Mouse (Mus musculus) brain, adult 2 months (tissue): ENCODE measurements around the gene Nol4l.
A peak's percentile ranks its signal among the peaks of the same experiment; 100 is the strongest.

Source experiments
- DNase-seq: peaks from one replicate; pipeline ENCODE4 v3.0.0; 2011; ENCODE audit warnings: low read depth, low spot score

The Nol4l gene

GRCm38 (mm10) chr2:153444254-153445136 lies 85.3 kb downstream of the Nol4l start:
- DNase-seq = peak; percentile 73

DNA sequence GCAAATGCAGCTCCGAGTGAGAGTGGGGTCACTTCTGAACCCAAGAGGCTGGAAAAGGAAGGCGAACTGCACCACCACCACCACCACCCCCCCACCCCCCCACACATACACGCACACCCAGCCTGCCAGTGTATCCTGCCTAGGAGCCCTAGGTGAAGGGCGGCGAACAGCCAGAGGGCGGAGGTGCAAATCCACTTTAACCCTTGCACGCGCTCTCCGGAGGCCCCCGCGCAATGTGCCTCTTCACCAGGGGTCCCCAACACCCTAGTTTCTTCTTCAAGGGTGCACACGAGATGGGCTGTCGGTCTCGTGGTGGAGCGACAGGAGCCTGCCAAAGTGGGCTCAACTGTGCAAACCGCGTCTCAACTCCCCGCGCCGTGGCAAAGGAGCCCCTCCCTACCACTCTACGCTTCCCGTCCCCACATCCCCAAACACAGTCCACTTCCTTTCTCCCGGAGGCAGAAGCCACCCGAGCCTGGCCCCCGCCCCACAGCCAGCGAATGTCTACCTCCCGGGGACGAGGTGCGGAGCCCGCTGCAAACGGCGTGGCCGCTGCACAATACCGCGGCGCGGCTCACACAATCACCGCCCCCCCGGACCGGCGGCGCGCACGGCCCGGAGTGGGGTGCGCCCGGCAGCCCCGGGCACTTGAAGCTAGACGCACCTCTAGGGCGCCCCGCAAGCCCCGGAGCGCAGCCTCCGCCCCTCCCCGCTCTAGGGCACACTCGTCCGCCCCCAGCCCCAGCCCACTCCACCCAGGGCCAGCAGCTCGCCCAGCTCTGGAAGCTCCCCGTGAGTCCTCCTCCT lies 86.1 kb downstream of the Nol4l start:
- DNase-seq = no peak

DNA sequence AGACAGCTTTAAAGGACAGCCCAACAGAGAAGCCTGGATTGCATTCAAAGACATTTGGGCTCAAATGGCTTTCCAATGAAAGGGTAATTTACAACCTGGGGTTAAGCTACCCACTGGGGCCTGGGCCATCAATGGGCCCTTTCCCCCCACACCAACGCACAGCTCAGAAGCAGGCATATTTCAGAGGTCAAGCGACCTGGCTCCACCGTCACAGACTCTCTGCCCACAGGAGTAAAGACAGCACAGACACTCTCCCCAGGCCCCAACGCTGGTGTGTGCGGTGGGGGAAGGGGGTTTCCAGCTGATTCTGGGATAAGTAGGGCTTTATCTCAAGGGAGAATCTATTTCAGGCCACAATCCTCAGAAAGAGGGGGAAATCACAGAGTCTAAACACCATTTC lies 87.1 kb downstream of the Nol4l start:
- DNase-seq = no peak

DNA sequence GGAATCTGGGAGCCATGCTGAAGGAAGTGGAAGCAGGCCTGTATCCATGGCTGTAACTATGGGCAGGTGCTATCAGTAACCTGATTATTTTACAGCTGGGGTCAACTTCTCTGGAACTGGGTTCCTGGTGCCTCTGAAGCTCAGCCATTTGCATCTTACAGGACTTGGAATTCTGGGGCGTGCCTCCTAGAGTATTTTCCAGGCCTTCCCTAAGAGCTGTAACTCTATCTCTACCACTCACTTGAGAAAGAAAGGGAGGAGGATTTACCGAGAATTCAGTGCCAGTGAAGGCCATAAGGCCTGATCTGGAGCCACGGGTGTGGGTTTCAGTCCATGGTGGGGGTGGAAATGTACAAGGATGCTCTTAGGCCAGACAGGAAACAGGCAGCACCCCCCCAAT lies 88.5 kb downstream of the Nol4l start:
- no peak for DNase-seq

- DNase-seq = no peak
Measured at GRCm38 (mm10) chr2:153440755-153441154, 89.0 kb downstream of the Nol4l start.

- no peak for DNase-seq
Measured at GRCm38 (mm10) chr2:153437306-153437659, 92.5 kb downstream of the Nol4l start.

GRCm38 (mm10) chr2:153436641-153437305 lies 93.0 kb downstream of the Nol4l start:
- no peak for DNase-seq

DNA sequence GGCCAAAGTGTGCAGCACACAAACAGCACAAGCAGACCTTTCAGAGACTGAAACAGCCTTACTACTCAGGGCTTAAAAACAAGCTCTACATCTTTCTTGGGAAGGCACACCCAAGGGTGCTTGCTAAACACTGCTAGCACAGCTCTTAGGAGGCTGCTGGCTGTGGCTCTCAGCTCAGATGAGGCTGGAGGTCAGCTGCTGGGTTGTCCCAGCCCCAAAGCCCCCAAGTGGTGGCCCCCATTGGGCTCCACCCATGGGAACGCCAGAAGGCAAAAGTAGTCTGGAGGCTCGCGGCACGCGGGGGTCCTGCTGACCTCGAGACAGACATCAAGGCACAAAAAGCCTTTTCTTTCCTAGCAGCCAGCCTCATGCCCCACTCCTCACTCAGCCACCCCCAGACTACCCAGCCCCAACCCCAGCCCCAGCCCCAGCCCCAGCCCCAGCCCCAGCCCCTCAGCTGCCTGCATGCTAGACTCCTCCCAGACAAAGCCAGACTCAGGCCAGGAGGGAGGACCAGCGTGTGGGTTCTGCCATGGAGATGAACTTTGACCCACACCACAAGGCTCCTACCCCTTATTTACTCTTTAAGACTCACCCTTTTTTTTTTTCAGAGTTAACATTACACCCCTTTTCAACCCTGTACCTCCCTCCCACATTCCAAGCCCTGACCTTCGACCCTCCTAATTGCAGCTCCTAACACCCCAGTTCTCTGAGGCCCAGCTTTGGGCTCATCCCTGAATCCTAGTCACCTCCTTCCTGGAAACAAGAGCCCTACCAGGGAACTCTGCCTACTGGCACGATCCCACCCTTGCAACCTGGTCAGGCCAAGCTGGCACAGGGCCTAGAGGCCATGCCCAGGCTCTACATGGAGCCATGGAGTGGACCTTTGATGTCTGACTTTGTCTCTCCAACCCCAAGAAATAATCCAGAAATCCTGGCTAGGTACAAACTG lies 94.6 kb downstream of the Nol4l start:
- peak; percentile 84 for DNase-seq

GRCm38 (mm10) chr2:153433859-153434258 lies 95.9 kb downstream of the Nol4l start:
- DNase-seq = no peak

- no peak for DNase-seq
Measured at GRCm38 (mm10) chr2:153432492-153432891, 97.3 kb downstream of the Nol4l start.

DNA sequence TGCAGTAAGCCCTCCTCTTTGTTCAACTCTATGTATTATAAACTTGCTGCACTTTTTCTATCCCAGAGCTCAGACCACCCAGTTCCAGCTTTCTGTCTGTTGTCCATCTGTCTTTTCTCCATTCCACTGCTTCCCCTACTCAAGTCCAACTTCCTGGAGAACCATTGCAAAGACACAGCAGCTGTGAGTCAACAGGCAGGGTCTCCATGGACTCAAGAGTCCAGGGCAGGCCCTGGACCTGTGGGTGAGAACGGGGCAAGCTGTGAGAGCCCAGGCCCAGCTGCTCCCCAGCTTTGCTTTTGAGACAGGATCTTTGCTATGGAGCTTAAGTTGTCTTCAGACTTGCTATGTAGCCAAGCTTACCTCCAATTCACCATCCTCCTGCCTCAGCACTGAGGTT lies 99.2 kb downstream of the Nol4l start:
- no peak for DNase-seq

GRCm38 (mm10) chr2:153428485-153428884 lies 101.3 kb downstream of the Nol4l start:
- DNase-seq = peak; percentile 78

GRCm38 (mm10) chr2:153426931-153427330 lies 102.8 kb downstream of the Nol4l start:
- DNase-seq = no peak

GRCm38 (mm10) chr2:153425998-153426670 lies 103.6 kb downstream of the Nol4l start:
- peak; percentile 92 for DNase-seq

GRCm38 (mm10) chr2:153425124-153425844 lies 104.5 kb downstream of the Nol4l start:
- no peak for DNase-seq

GRCm38 (mm10) chr2:153424557-153424956 lies 105.2 kb downstream of the Nol4l start:
- DNase-seq = no peak

DNA sequence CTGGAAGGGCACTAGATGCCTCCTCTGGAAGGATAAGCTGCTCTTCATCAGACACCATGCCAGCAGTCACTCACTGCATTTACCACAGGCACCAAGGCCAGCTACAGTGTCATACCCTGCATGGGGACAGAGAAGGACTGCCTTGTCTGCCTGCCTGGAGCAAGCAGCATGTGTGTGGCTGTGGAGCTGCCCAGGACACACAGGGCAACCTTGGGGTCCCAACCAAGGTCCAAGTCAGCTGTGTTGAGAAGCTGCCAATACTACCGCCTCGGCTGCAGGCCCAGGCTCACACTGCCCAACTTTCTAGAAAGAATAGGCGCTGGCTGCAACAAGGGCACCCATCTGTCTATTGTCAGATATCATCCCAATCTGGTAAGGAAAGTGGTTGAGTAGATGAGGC lies 106.7 kb downstream of the Nol4l start:
- peak; percentile 74 for DNase-seq

GRCm38 (mm10) chr2:153422051-153422450 lies 107.7 kb downstream of the Nol4l start:
- peak; percentile 60 for DNase-seq

DNA sequence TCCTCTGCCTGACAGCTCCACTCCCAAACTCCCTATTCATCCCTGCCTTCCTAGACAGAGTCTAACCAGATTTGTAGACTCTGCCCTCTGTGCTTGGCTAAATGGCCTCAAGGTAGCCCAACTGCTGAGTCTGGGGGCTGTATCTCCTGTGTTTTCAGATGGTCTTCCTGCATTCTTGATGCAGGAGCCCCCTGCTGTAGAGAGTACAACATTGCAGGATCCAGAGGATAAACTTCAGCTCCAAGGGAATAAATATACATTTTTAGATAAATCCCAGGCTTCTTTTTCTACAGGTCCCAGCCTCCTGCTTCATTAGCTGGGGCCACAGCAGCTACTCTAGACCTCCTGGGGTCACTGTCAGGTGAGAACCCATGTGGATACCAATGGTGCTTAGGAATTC lies 108.5 kb downstream of the Nol4l start:
- DNase-seq = no peak

DNA sequence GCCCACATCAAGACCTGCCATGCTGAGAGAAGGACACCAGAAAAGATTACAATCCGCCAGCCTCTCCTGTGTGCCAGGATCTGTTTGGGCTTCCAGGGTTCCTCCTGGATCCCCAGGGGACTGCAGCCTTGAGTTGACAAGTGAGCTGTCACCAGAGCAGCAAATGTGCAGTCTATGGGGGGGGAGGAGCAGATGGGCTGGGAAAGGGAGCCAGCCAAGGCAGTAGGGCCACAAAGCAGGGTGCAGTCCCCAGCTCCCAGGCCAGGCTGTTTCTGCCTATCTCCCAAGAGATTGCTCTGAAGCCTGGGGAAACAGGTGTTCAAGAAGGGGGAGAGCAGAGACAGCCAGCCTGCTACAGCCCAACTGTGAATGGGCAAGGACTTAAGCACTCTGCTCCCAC lies 111.4 kb downstream of the Nol4l start:
- peak; percentile 49 for DNase-seq
